Mouse (Mus musculus): ENCODE data around the gene Gtf2ird2. TPM values are rescaled to one million over a fixed set of nuclear protein-coding genes. Genes with fewer than 3 reads are reported as not detected.

Gene Gtf2ird2
- polyA plus RNA-seq, 1 experiment = 5.6 TPM

DNA sequence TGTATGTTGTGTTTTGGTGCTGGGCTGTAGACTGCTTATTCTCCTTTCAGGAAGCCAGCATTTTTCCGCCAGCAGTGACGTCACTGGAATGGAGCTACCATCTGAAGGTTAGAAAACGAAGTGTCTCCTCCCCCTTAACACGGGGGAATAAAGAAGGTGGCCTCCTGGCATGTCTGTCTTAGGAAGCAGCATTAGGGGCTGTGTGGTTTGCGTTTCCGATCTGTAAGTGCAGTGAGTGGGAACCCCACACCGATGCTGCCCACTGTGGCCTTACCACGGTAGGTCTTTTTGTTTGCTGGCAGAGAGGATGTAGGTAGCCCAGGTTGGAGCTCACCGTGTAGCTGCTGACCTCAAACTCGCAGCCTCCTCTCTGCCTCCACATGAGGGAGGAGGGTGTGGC lies 22.9 kb downstream of the Gtf2ird2 start:
- WGBS = 80% methylated on average over 10 of the region's 10 CpGs
- Histone ChIP-seq H3K4me1 (ENCODE audit: control insufficient read depth, insufficient read depth, low read length) (no peaks in the 10 kb centered on the region), H3K36me3 (ENCODE audit: control insufficient read depth, insufficient read depth, low read length) (no peaks in the 10 kb centered on the region), H3K27me3 (replicated peaks; ENCODE audit: control insufficient read depth, insufficient read depth, low read length) (no peaks in the 10 kb centered on the region), H3K4me3 (ENCODE audit: insufficient read depth, low read depth, low read length) (no peak overlapping the region), H3K27ac (ENCODE audit: insufficient read depth, low read depth, low read length) (no peak overlapping the region)
- DNase-seq = no peak
- TF ChIP-seq POLR2A (IDR thresholded peaks at IDR 0.05; ENCODE audit: low read depth, low read length) = no peak
- TF ChIP-seq CTCF (conservative IDR thresholded peaks at IDR 0.05; ENCODE audit: insufficient read depth, insufficient read length, low read depth, low read length) = no peak

DNA sequence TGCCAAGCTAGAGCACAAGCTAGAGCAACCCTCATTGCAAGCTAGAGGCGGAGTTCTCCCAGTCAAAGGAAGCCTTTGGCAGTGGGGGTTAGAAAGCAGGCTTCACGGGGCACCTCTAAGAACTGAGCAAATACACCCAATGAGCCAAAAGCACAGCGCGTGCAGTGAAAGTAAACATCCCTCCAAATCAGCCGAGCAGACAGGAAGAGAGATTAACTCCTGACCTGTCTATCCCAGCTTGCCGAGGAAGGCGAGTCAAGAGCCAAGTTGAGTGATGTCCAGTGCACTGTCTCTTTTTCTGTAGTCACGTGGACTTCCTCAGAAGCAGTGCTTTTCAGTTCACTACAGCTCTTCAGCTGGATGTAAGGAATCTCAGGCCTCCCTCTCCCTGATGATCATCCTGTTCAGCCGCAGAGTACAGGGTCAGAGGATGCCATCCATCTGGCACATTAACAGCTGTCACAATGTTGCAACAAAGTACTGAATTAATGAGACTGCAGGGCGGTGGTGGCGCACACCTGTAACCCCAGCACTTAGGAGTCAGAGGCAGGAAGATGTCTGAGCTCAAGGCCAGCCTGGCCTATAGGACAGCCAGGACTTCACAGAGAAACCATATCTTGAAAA lies 26.2 kb downstream of the Gtf2ird2 start:
- DNase-seq = peak; percentile 82
- Histone ChIP-seq H3K4me3 (ENCODE audit: insufficient read depth, low read depth, low read length) (no peak overlapping the region), H3K27me3 (replicated peaks; ENCODE audit: control insufficient read depth, insufficient read depth, low read length) (no peaks in the 10 kb centered on the region), H3K4me1 (ENCODE audit: control insufficient read depth, insufficient read depth, low read length) (no peaks in the 10 kb centered on the region), H3K27ac (ENCODE audit: insufficient read depth, low read depth, low read length) (no peak overlapping the region), H3K36me3 (ENCODE audit: control insufficient read depth, insufficient read depth, low read length) (no peaks in the 10 kb centered on the region)
- WGBS = 38% methylated on average over 11 of the region's 11 CpGs
- TF ChIP-seq POLR2A (IDR thresholded peaks at IDR 0.05; ENCODE audit: low read depth, low read length) = no peak
- TF ChIP-seq CTCF (conservative IDR thresholded peaks at IDR 0.05; ENCODE audit: insufficient read depth, insufficient read length, low read depth, low read length) = no peak

DNA sequence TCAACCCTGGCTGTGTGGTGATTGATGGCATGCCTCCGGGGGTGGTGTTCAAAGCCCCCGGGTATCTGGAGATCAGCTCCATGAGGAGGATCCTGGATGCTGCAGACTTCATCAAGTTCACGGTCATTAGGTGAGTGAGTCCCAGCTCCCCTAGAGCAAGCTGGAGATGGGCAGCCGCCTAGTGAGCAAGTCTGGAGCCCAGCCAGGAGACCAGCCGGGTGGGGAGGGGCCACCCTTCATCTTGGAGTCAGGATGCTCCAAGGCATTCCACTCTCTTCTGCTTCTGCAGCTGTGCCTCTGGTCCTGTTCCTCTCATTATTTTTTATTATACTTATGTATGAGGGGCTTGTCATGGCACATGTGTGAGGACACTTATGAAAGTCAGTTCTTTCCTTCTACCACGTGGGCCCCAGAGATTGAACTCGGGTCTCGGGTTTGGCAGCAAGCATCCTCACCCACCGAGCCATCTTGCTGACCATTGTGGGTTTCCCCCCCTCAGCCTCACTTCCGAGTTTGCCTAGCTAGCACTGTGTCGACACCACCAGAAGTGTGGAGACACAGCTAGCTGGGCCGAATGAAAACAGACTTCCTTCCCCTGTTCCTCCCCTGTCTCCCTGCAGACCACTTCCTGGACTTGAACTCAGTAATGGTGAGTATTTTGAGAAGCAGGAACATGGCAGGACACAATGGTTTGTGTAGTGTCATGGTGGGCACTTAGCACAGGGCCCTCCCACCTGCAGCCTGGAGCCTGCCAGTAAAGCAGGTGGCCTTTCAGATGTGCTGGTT lies 30.4 kb downstream of the Gtf2ird2 start:
- DNase-seq = no peak

DNA sequence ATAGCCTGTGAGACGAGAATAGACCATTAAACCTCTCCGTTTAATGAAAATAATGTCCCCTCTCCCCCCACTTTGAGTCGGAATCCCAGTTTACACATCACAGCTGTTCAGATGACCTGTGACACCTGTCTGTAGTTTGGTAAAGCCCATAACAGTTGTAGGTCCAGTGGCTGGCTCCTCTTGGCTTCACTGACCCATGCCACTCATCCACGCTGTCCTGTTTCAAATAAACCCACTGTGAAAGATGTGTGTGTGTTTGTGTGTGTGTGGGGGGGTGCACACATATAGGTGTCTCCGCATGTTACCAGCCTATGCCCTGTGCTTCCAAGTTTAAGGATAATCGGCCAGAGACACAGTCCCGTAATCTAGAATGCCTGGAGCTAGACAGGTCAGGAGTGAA lies 34.1 kb downstream of the Gtf2ird2 start:
- Histone ChIP-seq H3K4me3 (ENCODE audit: insufficient read depth, low read depth, low read length) (no peak overlapping the region), H3K36me3 (ENCODE audit: control insufficient read depth, insufficient read depth, low read length) (no peaks in the 10 kb centered on the region), H3K4me1 (ENCODE audit: control insufficient read depth, insufficient read depth, low read length) (no peaks in the 10 kb centered on the region; the same call in 1 of the 2 replicates), H3K27ac (ENCODE audit: insufficient read depth, low read depth, low read length) (no peak overlapping the region), H3K27me3 (replicated peaks; ENCODE audit: control insufficient read depth, insufficient read depth, low read length) (no peaks in the 10 kb centered on the region)
- WGBS = 81% methylated on average over 7 of the region's 7 CpGs
- no peak for DNase-seq
- no peak for TF ChIP-seq CTCF (conservative IDR thresholded peaks at IDR 0.05; ENCODE audit: insufficient read depth, insufficient read length, low read depth, low read length)
- TF ChIP-seq POLR2A (IDR thresholded peaks at IDR 0.05; ENCODE audit: low read depth, low read length) = no peak

More for the DNA sequence above, 30.4 kb downstream of the Gtf2ird2 start:
- Histone ChIP-seq H3K36me3 (ENCODE audit: control insufficient read depth, insufficient read depth, low read length) (no peaks in the 10 kb centered on the region), H3K27me3 (replicated peaks; ENCODE audit: control insufficient read depth, insufficient read depth, low read length) (no peaks in the 10 kb centered on the region), H3K4me3 (ENCODE audit: insufficient read depth, low read depth, low read length) (no peak overlapping the region), H3K4me1 (ENCODE audit: control insufficient read depth, insufficient read depth, low read length) (no peaks in the 10 kb centered on the region), H3K27ac (ENCODE audit: insufficient read depth, low read depth, low read length) (no peak overlapping the region)
- 53% methylated on average over 12 of the region's 12 CpGs for WGBS
- TF ChIP-seq CTCF (conservative IDR thresholded peaks at IDR 0.05; ENCODE audit: insufficient read depth, insufficient read length, low read depth, low read length) (no peak), POLR2A (IDR thresholded peaks at IDR 0.05; ENCODE audit: low read depth, low read length) (no peak)

DNA sequence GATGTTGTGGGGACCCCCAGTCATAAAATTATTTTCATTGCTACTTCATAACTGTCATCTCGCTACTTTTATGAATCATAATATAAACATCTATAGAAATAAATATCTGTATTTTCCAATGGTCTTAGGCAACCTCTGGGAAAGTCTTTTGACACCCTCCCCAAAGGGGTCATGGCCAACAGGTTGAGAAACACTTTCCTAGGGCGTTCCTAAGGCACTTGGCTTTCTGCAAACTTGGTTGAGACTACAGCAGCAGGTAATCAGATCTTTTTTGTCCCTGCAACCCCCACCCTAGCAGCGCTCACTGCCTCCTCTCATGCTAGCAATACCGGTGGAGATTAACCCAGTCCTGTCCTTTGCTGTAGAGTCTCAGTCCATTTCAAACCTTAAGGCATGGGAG lies 37.5 kb downstream of the Gtf2ird2 start:
- Histone ChIP-seq H3K36me3 (ENCODE audit: control insufficient read depth, insufficient read depth, low read length) (no peaks in the 10 kb centered on the region), H3K27me3 (replicated peaks; ENCODE audit: control insufficient read depth, insufficient read depth, low read length) (no peaks in the 10 kb centered on the region), H3K4me3 (ENCODE audit: insufficient read depth, low read depth, low read length) (no peak overlapping the region), H3K4me1 (ENCODE audit: control insufficient read depth, insufficient read depth, low read length) (no peaks in the 10 kb centered on the region; the same call in 1 of the 2 replicates), H3K27ac (ENCODE audit: insufficient read depth, low read depth, low read length) (no peak overlapping the region)
- WGBS = 58% methylated on average over 4 of the region's 4 CpGs
- no peak for DNase-seq
- TF ChIP-seq CTCF (conservative IDR thresholded peaks at IDR 0.05; ENCODE audit: insufficient read depth, insufficient read length, low read depth, low read length) (no peak), POLR2A (IDR thresholded peaks at IDR 0.05; ENCODE audit: low read depth, low read length) (no peak)

DNA sequence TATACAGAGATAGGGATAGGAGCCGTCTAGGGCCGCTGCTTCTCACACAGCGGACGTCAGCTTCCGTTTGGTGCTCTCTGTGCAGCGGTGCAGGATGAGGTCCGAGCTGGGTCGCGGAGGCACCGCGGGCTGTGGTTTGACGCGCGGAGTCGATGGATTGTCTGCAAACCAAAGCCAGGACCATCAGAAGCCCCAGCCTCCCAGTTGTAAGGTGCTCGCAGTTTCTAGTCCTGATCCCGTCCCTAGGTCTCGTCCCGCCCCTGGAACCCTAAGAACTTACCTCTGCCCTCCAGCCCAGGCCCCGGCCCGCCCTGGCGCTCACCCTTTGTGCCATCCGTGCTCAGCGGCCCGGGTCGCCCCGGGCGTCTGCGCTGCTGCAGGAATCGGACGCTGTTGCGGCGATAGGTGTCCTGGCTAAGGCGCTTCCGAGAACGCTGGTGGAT lies 37.9 kb downstream of the Gtf2ird2 start:
- H3K27me3 ChIP-seq (replicated peaks; ENCODE audit: control insufficient read depth, insufficient read depth, low read length) = no peaks in the 10 kb centered on the region
- H3K4me3 ChIP-seq (ENCODE audit: insufficient read depth, low read depth, low read length) = no peak overlapping the region
- no peak for DNase-seq
- no peaks in the 10 kb centered on the region; the same call in 1 of the 2 replicates for H3K4me1 ChIP-seq (ENCODE audit: control insufficient read depth, insufficient read depth, low read length)
- TF ChIP-seq POLR2A (IDR thresholded peaks at IDR 0.05; ENCODE audit: low read depth, low read length) (no peak), CTCF (conservative IDR thresholded peaks at IDR 0.05; ENCODE audit: insufficient read depth, insufficient read length, low read depth, low read length) (no peak)
- H3K36me3 ChIP-seq (ENCODE audit: control insufficient read depth, insufficient read depth, low read length) = no peaks in the 10 kb centered on the region
- no peak overlapping the region for H3K27ac ChIP-seq (ENCODE audit: insufficient read depth, low read depth, low read length)
- 8% methylated on average over 36 of the region's 36 CpGs for WGBS

Measured in kidney, adult 2 months (tissue).